Mouse (Mus musculus): ENCODE data around the gene Morf4l2.
A peak's percentile ranks its signal among the peaks of the same experiment; 100 is the strongest.
"Not testable (repeated sequence)": the region's sequence is repeated elsewhere in the genome, so short reads cannot be mapped to it uniquely, and the experiment has no call there.

Morf4l2 gene

GRCm38 (mm10) chrX:136743459-136743858, at the start of gene Morf4l2:
Gene Morf4l2 (minus strand): TSS chrX:136743690.
- DNase-seq, result no peak

DNA sequence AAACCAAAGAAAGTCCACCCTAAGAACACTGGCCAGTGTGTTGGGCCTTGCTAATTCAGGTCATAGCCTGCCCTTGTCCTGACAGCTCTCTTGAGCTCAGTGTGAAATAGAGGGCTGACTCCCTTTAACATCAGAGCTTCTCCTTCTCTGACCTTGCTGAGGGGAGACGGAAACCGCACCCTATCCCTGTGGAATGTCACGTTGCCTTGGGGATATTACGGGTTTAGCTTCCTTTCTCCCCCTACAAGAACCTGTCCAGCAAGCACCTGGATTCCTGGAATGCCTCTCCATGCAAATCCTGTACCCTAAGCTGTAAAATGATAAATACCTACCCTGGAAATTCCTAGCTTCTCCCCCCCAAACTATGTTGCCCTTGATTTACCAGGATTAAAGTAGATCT, 46.0 kb upstream of the Morf4l2 start:
- no peak for DNase-seq

DNA sequence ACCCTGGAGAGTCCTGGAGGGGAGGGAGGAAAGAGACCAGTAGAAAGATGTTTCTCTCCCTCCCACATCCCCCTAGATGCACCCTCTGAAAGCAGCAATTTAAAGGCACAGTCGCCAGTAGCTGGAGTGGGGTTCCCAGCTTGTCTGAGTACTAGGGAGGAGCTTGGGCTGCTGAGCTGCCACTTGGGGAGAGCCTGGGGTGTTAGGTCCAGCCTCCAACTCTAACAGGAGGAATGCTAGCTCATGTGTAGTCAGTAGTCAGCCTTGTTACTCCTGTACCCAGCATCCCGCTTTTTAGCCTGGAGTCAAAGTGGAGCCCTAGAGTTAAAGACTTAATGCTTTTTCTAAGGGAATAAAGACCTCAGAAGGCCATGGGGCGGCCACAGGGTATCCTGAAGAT, 36.6 kb upstream of the Morf4l2 start, which contains the start of gene Glra4:
Gene Glra4, minus strand, starts transcription at position 101 of the 400 bp plus-strand sequence.
- DNase-seq, result no peak

GRCm38 (mm10) chrX:136779262-136779661, 35.8 kb upstream of the Morf4l2 start:
- no peak for DNase-seq

DNA sequence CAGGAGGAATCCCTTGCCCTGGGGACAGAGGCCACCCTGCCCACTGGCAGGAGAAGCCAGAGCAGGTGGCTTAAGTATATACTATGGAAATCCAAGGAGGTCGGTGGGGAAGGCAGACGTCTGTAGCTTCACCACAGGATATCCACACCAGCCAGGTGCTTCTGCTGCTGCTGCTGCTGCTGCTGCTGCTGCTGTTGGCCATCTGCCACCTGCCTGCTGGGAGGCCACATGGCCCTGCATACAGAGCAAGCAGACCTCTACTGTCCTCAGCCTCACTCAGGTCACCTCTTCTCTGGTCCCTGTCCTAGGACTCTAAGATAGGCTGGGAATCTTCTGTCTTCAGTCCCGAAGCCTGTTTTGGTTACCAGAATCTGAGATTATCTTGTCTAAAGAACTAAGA, 34.6 kb upstream of the Morf4l2 start:
- no peak for DNase-seq

DNA sequence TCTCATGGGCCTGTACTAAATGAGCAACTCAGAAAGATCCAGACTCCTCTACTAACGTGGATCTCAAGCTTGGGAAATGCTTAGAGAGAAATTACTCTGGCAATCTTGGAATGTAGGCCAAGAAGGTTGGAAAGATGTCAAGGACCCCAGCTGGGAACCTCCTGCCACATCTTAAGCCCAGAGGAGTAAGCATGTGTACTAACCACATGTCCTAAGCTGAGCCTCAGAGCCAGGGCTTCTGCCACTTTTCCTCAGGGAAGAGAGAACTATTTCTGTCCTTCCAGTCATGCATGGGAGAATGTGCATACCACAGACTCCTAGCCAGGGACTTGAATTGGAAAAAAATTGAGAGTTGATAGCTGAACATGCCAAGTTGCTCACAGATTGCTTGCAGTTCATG, 29.5 kb upstream of the Morf4l2 start:
- DNase-seq, result no peak

GRCm38 (mm10) chrX:136761103-136762074, 17.9 kb upstream of the Morf4l2 start:
- DNase-seq, result no peak

DNA sequence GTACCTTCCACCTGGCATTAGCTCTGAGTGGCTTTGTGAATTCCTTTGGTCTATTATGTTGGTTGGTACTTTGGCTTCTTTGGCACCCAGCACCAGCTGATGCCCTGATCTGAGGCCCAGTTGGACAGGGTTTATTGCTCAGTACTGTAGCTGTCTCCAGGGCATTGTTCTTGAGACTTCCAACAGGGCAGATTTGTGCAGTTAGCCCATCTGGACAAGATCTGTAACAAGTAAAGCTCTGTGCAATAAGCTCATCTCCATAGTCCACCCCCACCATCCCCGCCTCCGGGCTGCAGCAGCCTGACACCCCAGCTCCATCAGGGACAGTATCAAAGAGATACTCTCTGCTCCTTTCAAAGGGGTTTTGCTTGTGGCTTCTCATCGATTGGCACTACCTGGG, 12.0 kb upstream of the Morf4l2 start:
- DNase-seq, result peak; percentile 50

DNA sequence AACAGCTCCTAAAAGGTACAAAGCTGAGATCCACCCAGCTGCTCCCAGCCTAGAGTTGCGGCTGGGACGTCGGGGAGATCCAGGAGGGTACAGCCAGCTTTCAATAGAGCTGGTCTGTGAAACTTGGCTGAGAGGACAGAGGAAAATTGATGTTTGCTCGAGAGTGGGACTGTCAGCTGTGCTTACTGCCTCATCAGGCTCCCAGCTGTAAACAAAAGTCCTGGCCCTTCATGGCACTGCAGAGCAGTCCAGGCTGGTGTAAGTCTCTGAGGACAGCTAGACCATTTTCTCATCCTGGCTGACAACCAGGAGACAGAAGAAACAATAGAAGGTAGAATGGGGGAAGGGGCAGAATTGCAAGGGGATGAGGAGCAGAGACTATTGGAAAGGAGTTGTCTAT, 5.8 kb upstream of the Morf4l2 start:
- peak; percentile 23 for DNase-seq

DNA sequence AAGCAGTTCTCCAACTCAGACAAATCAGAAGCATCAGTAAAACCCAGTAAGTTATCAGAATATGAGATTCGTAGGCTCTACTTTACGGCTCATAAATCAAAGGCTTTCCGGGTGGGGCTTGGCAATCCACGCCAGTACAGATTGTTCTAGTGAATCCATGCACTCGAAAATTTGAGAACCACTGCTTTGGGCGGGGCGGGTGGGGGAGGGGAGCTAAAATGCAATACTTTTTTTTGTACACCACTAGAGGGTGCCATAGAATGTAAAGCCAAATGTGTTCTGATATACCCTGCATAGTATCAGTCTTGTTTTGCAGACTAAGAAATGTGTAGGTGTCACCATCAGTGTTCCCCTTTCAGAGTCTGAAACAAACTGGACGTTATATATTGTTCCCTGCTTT, 1.2 kb upstream of the Morf4l2 start:
- DNase-seq, result no peak

DNA sequence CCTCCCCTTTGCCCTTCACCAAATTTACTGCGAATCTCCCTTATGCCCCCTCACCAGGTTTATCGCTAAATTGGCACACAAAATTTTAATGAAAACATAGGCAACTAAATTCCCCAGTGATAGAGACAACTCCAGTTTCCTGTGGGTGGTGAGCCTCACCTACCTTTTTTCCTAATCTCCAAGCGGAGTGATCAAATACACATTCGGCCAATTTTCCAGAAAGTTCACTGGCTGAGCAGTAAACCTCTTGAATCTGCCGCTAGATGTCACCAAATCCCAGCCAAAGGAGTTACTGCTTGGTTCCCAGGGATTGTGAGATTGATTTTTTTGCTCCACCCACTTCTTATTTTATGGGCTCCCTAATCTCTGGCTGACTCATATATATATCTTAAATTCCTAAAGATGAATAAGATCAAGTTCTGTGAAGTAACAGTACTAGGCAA, 808 bp downstream of the Morf4l2 start:
- DNase-seq, result peak; percentile 66

- DNase-seq, result peak; percentile 14
Measured at GRCm38 (mm10) chrX:136742241-136742640, 1.2 kb downstream of the Morf4l2 start.

GRCm38 (mm10) chrX:136741651-136742201, 1.8 kb downstream of the Morf4l2 start:
- DNase-seq, result peak; percentile 71

GRCm38 (mm10) chrX:136740791-136741650, 2.5 kb downstream of the Morf4l2 start:
- DNase-seq, result peak; percentile 96

GRCm38 (mm10) chrX:136740087-136740790, 3.3 kb downstream of the Morf4l2 start:
- no peak for DNase-seq

DNA sequence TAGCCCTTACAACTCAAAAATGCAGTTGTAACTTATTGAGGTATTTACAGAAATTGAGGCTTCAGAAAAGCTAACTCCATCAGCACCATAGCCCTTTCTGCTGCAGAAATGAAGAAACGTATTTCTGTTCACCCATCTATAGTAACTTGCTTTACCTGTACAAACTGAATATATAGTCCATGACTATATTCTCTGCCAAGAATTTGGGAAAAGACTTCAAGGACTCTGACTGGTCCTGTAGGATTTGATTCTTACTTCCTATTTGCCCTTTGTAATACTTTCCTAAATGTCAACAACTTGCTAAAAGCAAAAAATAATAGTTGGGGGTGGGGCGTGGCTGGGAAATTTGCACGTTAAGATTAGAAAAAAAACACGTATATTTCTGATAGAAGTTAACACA, 11.5 kb downstream of the Morf4l2 start:
- DNase-seq, result no peak

DNA sequence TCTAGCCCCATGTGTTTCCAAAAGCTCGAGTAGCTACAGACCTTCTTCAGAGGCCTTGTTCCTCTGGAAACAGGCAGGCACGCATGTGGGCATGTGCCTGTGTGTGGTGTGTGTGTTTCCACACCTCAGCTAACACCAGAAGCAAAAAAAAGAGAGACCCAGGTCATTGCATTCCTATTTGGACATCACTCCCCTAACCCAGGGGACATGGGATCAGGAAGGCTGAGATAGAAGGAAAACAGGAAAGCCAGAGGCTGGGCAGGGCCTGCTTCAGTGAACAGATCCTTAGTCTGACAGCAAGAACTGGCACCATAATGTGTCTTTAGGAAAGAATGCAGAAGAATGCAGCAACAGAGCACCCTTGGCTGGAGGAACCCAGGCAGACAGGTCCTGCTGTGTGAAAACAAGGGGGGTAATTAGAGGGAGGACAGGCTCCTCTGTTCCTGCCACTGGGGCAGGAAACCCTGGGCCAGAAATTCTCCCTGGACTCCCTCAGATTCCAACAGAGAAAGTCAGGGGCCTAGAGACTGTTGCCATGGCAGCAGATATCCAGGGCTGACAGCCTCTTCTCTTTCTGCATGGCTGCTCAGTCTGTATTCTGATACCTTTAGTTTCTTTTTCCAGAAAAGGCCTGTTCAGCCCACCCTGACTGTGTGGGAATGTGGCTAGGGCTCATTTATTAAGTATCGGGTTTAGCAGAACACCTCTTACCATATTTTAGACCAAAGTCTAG, 28.6 kb downstream of the Morf4l2 start:
- DNase-seq, result not testable (repeated sequence)

- DNase-seq, result no peak
Measured at GRCm38 (mm10) chrX:136708782-136709181, 34.7 kb downstream of the Morf4l2 start.

- DNase-seq, result peak; percentile 32
Measured at GRCm38 (mm10) chrX:136708168-136708681, 35.3 kb downstream of the Morf4l2 start.

DNA sequence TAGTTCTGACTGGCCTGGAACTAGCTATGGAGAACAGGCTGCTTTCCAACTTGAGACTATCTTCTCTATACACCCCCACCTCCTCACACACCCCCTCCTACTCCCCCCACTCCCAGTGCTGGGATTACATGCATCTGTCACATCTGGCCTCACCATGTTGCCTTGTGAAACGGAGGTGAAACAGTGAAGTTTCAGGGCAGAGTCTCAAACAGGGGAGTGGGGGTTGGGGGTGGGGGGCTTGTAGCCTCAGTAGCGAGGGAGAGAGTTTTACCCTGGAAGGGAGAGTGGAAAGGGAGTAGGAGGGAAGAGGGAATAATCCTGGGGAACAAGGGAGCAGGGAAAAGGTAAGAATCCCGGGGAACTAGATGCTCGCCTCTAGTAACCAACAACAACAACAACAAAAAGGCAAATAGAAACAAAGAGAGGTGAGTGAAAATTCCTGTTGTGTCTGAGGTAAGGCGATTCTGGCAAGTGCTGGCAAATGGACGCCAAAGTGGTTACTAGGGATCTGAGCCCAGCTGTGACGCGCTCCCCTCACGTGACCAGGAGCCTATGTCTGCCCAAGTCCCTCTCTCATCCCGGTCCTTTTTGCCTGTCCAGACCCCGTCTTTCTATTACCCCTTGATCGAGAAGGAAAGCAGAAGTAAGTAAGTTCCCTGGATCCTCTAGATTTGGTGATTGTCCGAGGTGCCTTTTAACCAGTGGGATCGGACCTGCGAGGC, 35.9 kb downstream of the Morf4l2 start, which contains the start of gene Tceal1:
Gene Tceal1, plus strand, starts transcription at position 537 of the 722 bp plus-strand sequence.
- DNase-seq, result peak; percentile 63

GRCm38 (mm10) chrX:136693196-136693595, 50.3 kb downstream of the Morf4l2 start:
- no peak for DNase-seq

Data from right cerebral cortex, adult 18-20 months (tissue).